Mouse (Mus musculus) mammary gland, adult 2 months (tissue): Measurements from ENCODE around the gene Asic1. TPM values are rescaled to one million over a fixed set of nuclear protein-coding genes. Genes with fewer than 3 reads are reported as not detected.

Source experiments
- polyA plus RNA-seq: library from polyadenylated mRNA; depleted of rRNA; stranded (reverse); fragments of >200 nt; gene quantifications from 2 replicates; pipeline ENCODE4 v1.2.3, GENCODE M21; 2012; ENCODE audit warnings: low replicate concordance; rRNA removed

Asic1 gene
- 0.79 and 1.3 TPM in 2 replicates for polyA plus RNA-seq

DNA sequence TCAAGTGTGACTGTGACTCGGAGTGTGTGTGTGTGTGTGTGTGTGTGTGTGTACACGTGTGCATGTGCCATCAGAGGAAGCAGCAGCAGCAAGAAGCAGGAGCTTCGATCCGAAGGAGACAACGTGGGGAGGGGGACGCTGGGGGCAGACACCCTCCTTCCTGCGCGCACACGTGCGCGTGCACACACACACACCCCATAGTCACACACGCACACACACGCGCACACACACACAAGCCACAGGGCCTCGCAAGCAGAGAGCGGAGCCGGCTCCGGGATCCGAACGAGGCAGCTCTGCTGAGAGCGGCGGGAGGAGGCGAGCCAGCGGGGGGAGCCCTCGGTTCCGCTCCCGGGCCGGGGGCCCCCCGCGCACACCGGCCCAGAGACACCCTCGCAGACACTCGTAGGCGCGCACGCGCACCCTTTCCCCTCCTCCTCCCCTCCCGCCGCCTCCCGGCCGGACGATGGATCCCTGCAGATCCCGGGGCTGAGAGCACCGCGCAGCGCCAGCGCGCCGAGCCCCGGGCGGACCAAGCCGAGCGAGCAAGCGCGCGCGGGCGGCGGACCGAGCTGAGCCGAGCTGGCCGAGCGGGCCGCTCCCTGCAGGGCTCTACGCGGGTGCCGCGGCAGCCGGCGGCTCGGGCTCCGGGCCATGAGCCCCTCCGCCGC is at the start of gene Asic1:
Gene Asic1, plus strand, starts transcription at position 215 of the 668 bp plus-strand sequence.

DNA sequence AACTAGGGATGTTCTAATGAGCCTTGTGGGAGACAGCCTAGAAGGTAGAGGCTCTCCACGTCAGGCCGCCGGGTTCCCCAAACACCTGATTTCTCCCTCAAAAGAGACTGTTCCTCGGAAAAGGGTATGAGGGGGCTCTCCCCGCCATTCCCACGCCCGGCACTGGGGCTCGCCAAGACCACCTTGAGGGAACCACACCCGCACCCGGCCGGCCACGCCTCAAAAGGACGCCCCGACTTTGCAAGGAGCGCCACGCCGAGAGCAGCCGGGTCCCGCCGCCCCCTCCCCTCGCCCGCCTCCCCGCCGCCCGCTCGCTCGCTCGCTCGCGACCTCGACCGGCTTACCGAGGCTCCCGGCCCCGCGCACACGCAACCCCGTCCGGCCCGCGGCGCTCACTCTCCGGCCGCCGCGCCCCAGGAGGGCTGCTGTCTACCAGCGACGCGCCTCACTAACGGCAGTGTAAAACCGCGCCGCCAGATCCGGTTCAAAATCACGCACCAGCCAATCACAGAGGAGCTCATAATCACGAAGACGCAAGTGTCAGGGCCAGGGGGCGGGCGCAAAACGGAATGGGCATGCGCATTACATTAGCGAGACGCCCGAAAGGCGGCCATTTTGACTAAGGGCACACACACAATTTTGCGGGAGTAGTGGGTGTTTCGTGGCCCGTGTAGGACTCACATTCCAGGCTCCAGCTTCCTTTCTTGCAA is 18.9 kb upstream of the Asic1 start, which contains the start of gene Racgap1:
Gene Racgap1, minus strand, starts transcription at position 494 of the 710 bp plus-strand sequence.

DNA sequence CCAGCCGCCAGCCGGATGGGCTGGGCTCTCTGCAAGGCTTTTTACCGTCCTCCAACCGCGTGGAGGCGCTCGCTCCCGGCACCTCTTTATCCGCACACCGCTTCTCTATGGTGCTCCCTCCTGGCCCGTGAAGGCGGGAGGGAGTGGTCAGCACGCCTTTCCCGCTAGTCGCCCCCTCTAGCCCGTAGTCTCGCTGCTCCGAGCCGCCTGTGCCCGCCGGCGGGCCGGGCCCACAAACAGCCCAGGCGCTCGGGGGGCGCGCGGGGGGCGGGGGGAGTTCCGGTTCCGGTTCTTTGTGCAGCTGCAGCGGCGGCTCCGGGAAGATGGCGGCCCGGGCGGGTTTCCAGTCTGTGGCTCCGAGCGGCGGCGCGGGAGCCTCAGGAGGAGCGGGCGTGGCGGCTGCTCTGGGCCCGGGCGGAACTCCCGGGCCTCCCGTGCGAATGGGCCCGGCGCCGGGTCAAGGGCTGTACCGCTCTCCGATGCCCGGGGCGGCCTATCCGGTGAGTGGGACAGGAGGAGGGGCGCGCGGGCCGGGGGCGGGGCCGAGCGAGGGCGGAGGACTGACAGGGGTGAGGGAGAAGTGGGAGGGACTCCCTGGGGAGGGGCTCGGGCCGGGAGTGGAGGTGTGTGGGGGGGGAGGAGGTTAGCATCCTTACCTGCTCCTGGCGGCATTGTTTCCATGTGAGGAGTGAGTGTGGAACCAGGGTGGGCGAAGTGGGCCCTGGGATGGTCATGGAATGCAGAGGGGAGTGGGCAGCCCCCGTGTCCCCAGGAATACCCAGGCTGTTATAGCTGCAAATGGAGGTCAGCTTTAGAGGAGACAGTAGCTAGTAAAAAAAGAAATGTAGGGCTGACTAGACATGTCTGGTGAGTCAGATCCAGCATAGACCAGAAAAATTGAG is 32.1 kb downstream of the Asic1 start, which contains the start of gene Smarcd1:
Gene Smarcd1, plus strand, starts transcription at position 131 of the 902 bp plus-strand sequence.

DNA sequence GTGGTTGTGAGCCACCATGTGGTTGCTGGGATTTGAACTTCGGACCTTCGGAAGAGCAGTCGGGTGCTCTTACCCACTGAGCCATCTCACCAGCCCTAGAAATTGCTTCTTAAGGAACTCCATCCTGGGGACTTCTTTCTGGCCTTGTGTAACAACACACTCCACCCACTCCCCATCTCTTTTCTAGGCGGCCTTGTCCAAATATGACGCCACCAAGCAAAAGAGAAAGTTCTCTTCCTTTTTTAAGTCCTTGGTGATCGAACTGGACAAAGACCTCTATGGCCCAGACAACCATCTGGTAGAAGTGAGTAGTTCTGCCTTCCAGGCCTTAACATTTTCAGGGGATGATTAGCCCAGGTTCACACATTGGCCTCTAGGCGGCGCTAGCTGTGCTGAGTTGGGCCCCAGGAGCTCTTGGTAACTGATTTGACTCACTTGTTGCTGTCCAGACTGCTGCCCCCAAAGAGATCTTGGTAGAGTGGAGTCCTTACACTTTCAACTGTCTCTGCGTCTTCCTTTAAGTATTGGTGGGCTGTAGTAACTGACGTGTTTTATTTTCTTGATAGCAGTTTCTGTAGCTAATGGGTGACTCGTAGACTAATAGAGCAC is 35.4 kb downstream of the Asic1 start, which contains the start of gene Gm17349:
Gene Gm17349, minus strand, starts transcription at position 51 of the 609 bp plus-strand sequence.

DNA sequence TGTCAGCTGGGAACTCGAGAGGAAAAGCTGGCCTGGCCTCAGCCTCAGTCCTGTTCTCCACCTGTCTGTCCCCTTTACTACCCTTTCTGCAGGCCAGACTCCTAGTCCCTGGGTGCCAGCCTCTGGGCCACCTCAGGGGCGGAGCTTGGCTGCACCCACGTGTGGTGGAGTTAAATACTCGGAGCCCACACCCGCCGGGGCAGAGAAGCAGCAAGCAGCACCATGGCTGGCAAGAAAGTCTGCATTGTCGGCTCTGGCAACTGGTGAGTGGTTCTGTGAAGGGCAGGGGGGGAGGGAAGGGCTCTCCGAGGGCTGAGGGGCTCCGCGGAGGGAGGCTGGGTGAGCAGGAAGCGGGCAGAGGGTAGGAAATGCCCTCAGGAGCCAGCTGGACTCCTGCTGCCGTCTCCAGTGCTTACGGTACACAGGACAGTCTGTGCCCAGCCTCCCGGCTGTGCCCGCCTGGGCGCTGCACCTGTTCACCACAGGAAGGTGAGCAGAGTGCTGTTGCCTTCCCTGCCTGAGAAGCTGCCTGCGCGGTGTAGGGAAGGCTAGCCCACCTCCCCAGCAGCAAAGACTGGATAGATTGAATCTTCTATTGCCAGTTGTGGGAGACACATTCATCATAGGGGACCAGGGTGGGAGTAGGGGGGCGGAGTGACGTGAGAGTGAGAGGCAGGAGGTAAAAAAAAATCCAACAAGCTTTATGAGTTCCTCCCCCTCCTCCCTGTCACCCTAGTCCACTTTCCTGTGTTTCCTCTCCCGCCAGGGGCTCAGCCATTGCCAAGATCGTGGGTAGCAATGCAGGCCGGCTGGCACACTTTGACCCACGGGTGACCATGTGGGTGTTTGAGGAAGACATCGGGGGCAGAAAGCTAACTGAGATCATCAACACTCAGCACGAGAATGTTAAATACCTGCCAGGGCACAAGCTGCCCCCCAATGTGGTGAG is 47.5 kb downstream of the Asic1 start, which contains the start of gene Gpd1:
Gene Gpd1, plus strand, starts transcription at position 130 of the 949 bp plus-strand sequence.

DNA sequence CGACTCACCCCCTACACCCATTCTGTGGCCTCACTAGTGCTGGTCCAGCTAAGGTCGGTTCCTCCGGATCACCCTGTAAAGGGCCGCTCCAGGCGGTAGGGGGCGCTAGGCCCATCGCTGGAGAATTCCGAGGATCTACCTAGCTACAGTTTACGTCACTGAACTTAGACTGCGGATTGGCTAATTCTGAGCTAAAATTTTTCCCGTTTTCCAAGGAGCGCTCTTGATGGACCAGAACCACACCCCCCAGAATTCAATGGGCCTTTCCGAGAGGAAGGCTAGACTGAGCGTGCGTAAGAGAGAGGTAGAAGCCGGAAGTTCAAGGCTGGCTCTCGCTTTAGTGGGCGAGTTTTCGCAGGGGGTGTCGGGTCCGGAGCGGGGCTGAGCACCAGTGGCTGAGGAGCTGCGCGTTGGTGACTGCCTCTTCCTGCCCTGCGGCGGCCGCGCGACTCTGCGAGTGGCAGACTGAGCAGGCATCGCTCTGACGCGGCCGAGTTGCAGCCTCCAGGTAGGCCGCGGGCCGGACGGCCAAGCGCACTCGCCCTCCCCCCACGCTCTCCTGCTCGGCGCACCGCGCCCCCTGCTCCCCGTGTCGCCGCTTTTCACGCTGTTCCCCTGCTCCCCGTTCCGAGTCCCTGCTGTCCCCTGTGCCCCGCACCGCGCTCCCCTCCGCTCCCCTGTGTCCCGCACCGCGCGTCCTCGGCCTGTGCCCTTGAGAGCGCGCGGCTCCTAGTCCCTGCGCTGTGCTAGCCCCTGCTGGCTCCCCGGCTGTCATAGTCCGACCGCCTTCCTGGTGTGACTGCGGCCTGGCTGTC is 55.4 kb downstream of the Asic1 start, which contains the start of gene Cox14:
Gene Cox14, plus strand, starts transcription at position 278 of the 815 bp plus-strand sequence.

Other genes with a start within 250 kb of the Asic1 start
- 10.7 and 21.6 TPM in 2 replicates for gene Nckap5l, start 212.6 kb upstream of the Asic1 start, polyA plus RNA-seq
- gene Bcdin3d, start 195.6 kb upstream of the Asic1 start, polyA plus RNA-seq, result 5.2 and 6.9 TPM in 2 replicates
- gene Faim2, start 142.2 kb upstream of the Asic1 start, polyA plus RNA-seq, result 2.5 and 2.8 TPM in 2 replicates
- gene Aqp2, start 91.3 kb upstream of the Asic1 start, polyA plus RNA-seq, result 1.2 and 2.0 TPM in 2 replicates
- gene Aqp5, start 79.6 kb upstream of the Asic1 start, polyA plus RNA-seq, result 247 and 333 TPM in 2 replicates
- not detected in 2 replicates for gene Aqp6, start 69.0 kb upstream of the Asic1 start, polyA plus RNA-seq
- gene Racgap1, start 18.7 kb upstream of the Asic1 start, polyA plus RNA-seq, result 6.6 and 7.8 TPM in 2 replicates
- 39.3 and 39.6 TPM in 2 replicates for gene Smarcd1, start 31.8 kb downstream of the Asic1 start, polyA plus RNA-seq
- 2.9 TPM in 1 of 2 replicates, not detected in the other for gene Gm17349, start 35.1 kb downstream of the Asic1 start, polyA plus RNA-seq
- gene Gpd1, start 47.1 kb downstream of the Asic1 start, polyA plus RNA-seq, result 871 and 1,032 TPM in 2 replicates
- gene Cox14, start 55.2 kb downstream of the Asic1 start, polyA plus RNA-seq, result 214 and 295 TPM in 2 replicates
- 35.9 and 58.1 TPM in 2 replicates for gene Cers5, start 102.5 kb downstream of the Asic1 start, polyA plus RNA-seq
- 19.6 and 27.2 TPM in 2 replicates for gene Lima1, start 205.1 kb downstream of the Asic1 start, polyA plus RNA-seq